Mouse (Mus musculus): ENCODE data around the gene Pcnx4. TPM values are rescaled to one million over a fixed set of nuclear protein-coding genes. Genes with fewer than 3 reads are reported as not detected.

Gene Pcnx4
- 1 to 10 TPM; 3.2 to 4.1 TPM for total RNA-seq (2021)

GRCm38 (mm10) chr12:72536021-72536597, at the start of gene Pcnx4:
Gene Pcnx4, plus strand, starts transcription at chr12:72536383.
- intact Hi-C loops (cut with DNase I): loop anchor here (5.0 to 10.0 kb wide), 2 partner anchors 126 to 451 kb away; partner anchors contain the start of genes Dhrs7, Jkamp and L3hypdh
- peak; percentile 95 for DNase-seq (ENCODE audit: low spot score)

GRCm38 (mm10) chr12:72487498-72487897, 48.7 kb upstream of the Pcnx4 start:
- intact Hi-C loops (cut with DNase I): no loop called here
- DNase-seq (ENCODE audit: low spot score): no peak

GRCm38 (mm10) chr12:72489995-72490394, 46.2 kb upstream of the Pcnx4 start:
- intact Hi-C loops (cut with DNase I): no loop called here
- DNase-seq (ENCODE audit: low spot score): no peak

- no peak for DNase-seq (ENCODE audit: low spot score)
- intact Hi-C loops (cut with DNase I): no loop called here
Observed at GRCm38 (mm10) chr12:72491063-72491719, 45.0 kb upstream of the Pcnx4 start.

- intact Hi-C loops (cut with DNase I): no loop called here
- no peak for DNase-seq (ENCODE audit: low spot score)
Observed at GRCm38 (mm10) chr12:72496866-72497600, 39.1 kb upstream of the Pcnx4 start.

- intact Hi-C loops (cut with DNase I): no loop called here
- DNase-seq (ENCODE audit: low spot score): no peak
Observed at GRCm38 (mm10) chr12:72509606-72510005, 26.6 kb upstream of the Pcnx4 start.

- DNase-seq (ENCODE audit: low spot score): no peak
- intact Hi-C loops (cut with DNase I): loop anchor here (2.0 to 5.0 kb wide), 2 partner anchors 139 to 457 kb away; no protein-coding TSS in a partner anchor
Observed at GRCm38 (mm10) chr12:72515446-72515845, 20.7 kb upstream of the Pcnx4 start.

GRCm38 (mm10) chr12:72518114-72518728, 18.0 kb upstream of the Pcnx4 start:
- intact Hi-C loops (cut with DNase I): loop anchor here (2.0 to 5.0 kb wide), 2 partner anchors 175 to 454 kb away; no protein-coding TSS in a partner anchor

GRCm38 (mm10) chr12:72519352-72519751, 16.8 kb upstream of the Pcnx4 start:
- DNase-seq (ENCODE audit: low spot score): no peak
- intact Hi-C loops (cut with DNase I): loop anchor here (2.0 to 5.0 kb wide), 2 partner anchors 173 to 453 kb away; no protein-coding TSS in a partner anchor

More at GRCm38 (mm10) chr12:72518114-72518728, 18.0 kb upstream of the Pcnx4 start:
- no peak for DNase-seq (ENCODE audit: low spot score)

GRCm38 (mm10) chr12:72519855-72520254, 16.3 kb upstream of the Pcnx4 start:
- intact Hi-C loops (cut with DNase I): loop anchor here (2.0 to 5.0 kb wide), 2 partner anchors 173 to 452 kb away; no protein-coding TSS in a partner anchor
- DNase-seq (ENCODE audit: low spot score): no peak

GRCm38 (mm10) chr12:72520645-72521044, 15.5 kb upstream of the Pcnx4 start:
- no peak for DNase-seq (ENCODE audit: low spot score)
- intact Hi-C loops (cut with DNase I): no loop called here

GRCm38 (mm10) chr12:72525588-72525987, 10.6 kb upstream of the Pcnx4 start:
- intact Hi-C loops (cut with DNase I): no loop called here
- no peak for DNase-seq (ENCODE audit: low spot score)

- no peak for DNase-seq (ENCODE audit: low spot score)
- intact Hi-C loops (cut with DNase I): loop anchor here (10.0 kb wide), 1 partner anchor 448 kb away; the partner anchor contains the start of genes Jkamp and L3hypdh
Observed at GRCm38 (mm10) chr12:72532303-72532702, 3.9 kb upstream of the Pcnx4 start.

- no peak for DNase-seq (ENCODE audit: low spot score)
- intact Hi-C loops (cut with DNase I): loop anchor here (10.0 kb wide), 1 partner anchor 449 kb away; the partner anchor contains the start of genes Jkamp and L3hypdh
Observed at GRCm38 (mm10) chr12:72533986-72534385, 2.2 kb upstream of the Pcnx4 start.

GRCm38 (mm10) chr12:72535599-72535998, 584 bp upstream of the Pcnx4 start:
- DNase-seq (ENCODE audit: low spot score): no peak
- intact Hi-C loops (cut with DNase I): loop anchor here (5.0 to 10.0 kb wide), 2 partner anchors 127 to 451 kb away; partner anchors contain the start of genes Dhrs7, Jkamp and L3hypdh

GRCm38 (mm10) chr12:72538571-72538970, 2.4 kb downstream of the Pcnx4 start:
- DNase-seq (ENCODE audit: low spot score): no peak
- intact Hi-C loops (cut with DNase I): loop anchor here (5.0 to 10.0 kb wide), 2 partner anchors 124 to 454 kb away; partner anchors contain the start of genes Dhrs7, Jkamp and L3hypdh

- DNase-seq (ENCODE audit: low spot score): no peak
- intact Hi-C loops (cut with DNase I): no loop called here
Observed at GRCm38 (mm10) chr12:72554347-72554746, 18.2 kb downstream of the Pcnx4 start.

- intact Hi-C loops (cut with DNase I): no loop called here
- DNase-seq (ENCODE audit: low spot score): no peak
Observed at GRCm38 (mm10) chr12:72564281-72564795, 28.2 kb downstream of the Pcnx4 start.

- intact Hi-C loops (cut with DNase I): no loop called here
- no peak for DNase-seq (ENCODE audit: low spot score)
Observed at GRCm38 (mm10) chr12:72582021-72582420, 45.8 kb downstream of the Pcnx4 start.

GRCm38 (mm10) chr12:72583099-72583498, 46.9 kb downstream of the Pcnx4 start:
- intact Hi-C loops (cut with DNase I): no loop called here
- no peak for DNase-seq (ENCODE audit: low spot score)
